Mouse (Mus musculus) lung, adult 2 months (tissue): Measurements from ENCODE around the gene Fhl2.

Experiments
- CTCF ChIP-seq: fragments of 200-500 bp; IDR thresholded peaks from 2 replicates; pipeline ENCODE4 v1.5.1; 2011; ENCODE audit warnings: mild to moderate bottlenecking, low read length, control low read depth; ENCODE audit not compliant: insufficient read depth
- POLR2A ChIP-seq: fragments of 200-500 bp; IDR thresholded peaks from 2 replicates; pipeline ENCODE4 v1.6.1; 2011; ENCODE audit warnings: low read depth, mild to moderate bottlenecking, control low read depth, low read length, borderline replicate concordance; ENCODE audit errors: extremely low read depth

DNA sequence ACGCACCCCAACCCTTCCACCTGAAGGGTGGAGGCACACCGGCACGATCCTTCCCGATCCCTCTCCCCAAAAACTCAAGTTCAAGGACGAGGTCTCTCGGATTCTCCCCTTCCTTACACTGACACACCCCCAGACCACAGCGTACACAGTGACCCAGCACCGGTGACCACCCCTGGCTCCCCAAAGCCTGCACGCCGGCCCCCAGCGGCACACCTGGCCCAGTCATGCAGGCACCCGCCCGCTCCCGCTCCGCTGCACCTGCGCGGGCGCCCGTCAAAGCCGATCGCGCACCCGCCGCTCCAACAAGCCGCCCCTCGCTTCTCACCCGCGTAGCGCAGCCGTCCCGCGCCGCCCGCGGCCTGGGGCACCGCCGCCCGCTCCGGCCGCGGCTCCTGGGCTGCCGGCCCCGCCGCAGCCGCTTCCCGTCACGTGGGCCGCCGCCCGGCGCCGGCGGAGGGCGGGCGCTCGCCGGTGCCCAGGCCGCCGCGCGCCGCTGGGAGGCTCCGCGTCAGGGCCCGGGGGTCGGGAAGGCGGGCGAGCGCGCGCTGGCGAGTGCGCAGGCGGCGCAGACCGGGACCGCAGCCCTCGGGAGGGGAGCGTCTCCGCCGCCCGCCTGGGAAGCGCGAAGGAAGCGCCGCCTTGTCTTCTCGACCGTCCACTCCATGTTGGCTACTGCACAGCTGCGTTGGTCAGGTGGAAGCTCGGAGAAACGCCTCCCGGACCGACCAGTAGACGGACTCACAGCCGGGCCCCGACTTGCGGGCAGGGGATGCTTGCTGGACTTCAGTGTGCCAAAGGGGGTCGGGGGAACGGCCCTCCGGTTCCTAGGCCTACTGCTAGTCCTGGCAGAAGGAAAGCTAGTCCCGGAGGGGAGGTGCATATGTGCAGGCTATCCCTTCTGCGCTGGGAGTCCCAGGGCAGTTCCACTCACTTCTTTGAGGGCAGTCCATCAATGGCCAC lies 104.4 kb downstream of the Fhl2 start:
- no peak for TF ChIP-seq CTCF
- TF ChIP-seq POLR2A: peak; percentile 37; the same call in 1 of the 2 replicates
